Mouse (Mus musculus) cerebellum, postnatal 36 days (tissue): ENCODE data around the gene Shisa5.
A peak's percentile ranks its signal among the peaks of the same experiment; 100 is the strongest.

Source experiments
- DNase-seq, 2 experiments: peaks; one replicate each; pipeline ENCODE4 v3.0.0; 2021 to 2022; ENCODE audit warnings: mixed read lengths in 2 of 2

The Shisa5 gene

DNA sequence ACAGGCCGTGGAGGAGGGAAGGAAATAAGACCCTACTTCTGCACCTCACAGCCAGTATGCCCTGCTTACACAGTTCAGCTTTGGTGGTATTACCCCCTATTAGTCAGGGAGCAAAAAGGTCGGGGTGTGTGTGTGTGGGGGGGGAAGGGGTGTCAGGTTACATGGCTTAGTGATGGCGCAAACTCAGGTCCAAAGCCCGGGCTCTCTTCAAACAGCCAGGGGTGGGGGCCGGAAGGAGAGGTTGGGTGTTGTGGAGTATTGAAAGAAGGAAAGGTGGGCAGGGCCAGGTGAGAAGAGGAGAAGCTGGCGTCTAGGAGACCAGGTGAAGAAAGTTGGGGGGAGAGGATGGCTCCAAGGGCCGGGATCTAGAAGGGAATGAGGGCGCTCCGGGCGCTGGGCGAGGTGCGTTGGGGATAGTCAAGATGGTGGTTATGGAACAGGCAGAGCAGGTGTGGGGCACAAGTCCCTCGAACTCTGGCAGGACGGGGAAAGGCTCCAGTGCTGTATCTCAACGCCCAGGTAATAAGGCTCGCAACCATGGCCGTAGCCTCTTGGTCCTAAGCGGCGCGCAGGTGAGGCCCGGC lies 56.3 kb downstream of the Shisa5 start:
- no peak for DNase-seq

DNA sequence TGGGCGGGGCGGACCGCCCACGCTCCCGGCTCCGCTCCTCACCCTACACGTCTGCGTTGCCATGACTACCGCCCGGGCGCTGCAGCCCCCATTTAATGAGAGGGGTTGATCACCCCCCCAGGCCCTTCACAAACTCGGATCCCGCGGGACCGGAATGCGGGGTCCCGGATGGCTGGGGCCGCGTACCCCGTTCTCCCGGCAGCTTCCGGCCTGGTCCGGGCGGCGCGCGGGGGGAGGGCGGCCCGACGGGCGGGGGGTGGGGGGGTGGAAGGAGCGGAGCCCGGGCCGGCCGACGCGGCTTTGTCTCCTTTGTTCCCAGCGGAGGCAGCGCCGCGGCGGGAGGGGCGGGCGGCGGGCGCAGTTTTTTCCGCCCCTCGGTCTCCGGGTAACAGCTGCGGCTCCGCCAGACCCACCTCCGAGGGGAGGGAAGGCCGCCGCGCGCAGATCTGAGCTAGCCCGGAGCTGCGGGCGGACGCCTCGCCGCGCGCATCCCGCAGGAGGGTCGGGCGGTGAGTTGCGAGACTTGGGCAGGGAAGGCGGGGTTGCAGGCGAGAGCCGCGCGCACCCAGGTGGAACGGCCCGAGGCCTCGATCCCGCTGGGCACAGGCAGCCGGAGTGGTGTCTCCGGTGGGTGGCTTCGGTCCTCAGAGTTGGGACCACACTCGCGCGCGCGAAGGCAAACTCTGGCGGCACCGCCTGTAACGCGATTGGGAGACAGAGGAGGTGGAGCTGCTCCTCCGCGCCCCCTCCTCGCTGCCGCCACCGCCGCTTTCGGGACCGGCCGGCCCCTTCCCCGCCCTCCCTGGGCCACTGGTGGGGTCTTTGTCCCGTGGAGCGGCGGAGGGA lies 57.0 kb downstream of the Shisa5 start, which contains the start of gene Plxnb1:
Gene Plxnb1, plus strand, starts transcription at position 253 of the 846 bp plus-strand sequence.
- peak; percentile 38 to 53 for DNase-seq

DNA sequence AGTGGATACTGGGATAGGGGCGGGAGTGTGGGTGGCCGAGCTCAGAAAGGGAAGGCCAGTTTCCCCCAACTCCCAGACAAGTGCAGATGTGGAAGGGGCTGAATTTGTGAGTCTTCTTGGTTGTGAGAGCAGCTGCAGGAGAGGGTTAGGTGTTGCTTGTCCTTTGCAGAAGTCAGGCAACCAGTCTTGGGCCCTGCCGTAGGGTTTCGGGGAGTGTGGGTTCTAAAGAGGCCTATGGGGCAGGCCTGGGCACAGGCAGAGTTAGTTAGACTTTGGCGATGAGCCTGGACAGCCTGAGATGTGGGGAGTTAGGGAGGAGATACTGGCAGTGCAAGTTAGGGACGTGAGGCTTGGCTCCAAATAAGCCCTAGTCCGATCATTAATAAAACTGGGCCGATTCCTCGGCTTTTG lies 57.9 kb downstream of the Shisa5 start:
- DNase-seq: no peak

DNA sequence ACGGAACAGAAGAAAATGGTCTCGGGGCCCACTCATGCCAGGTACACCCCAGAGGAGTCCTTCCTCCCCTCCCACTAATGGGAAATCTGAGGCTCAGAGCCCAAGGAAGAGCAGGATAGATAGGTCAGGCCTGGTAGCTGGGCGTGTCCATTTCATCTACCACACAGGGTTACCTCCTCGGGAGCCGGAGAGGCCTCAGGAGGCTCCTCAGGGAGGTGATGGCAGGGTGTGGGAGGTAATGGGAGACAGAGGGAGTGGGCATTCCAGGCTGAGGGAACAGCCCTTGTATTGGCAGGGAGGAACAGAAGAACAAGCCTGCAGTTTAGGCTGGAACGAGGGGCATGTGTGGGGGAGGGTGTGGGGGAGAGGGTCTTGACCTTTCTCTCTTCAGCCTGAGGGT lies 58.5 kb downstream of the Shisa5 start:
- no peak for DNase-seq

DNA sequence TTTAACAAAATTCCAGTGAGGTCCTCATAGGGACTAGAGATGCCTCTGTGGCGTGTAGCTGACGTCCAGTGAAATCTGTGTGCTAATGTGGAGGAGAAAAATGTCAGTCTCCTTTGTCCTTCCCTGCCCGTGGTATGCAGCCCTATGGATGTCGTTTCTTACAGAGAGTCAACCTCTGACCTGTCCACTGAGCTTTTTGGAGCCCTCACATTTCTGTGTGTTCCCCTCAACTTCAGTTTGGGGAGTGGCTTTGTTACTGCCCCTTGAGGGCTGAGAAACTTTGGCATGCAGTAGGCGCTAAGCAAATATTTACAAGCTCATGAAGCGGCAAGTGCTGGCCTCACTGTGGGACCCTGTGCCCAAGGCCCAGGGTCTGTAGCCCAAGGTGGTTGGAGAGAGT lies 58.9 kb downstream of the Shisa5 start:
- DNase-seq: no peak

DNA sequence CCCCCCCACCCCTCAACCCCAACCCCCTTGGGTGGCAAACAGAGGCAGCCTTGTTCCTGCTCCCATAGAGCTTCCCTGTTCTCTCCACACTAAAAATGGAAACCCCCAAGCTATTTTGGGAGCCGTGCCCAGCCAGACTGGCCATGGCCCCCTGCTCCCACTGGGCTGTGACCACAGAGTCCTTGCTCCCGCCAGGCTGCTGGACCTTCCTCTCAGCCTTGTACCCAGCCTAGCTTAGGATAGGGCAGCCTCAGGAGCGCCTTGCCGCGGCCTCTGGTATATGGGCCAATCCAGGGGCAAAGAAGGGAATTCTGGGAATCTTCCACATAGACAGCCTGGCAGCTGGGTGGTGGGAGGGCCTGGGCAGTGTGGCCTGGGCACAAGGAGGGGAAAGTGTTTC lies 59.5 kb downstream of the Shisa5 start:
- peak in 1 of 2 experiments; percentile 34 for DNase-seq

DNA sequence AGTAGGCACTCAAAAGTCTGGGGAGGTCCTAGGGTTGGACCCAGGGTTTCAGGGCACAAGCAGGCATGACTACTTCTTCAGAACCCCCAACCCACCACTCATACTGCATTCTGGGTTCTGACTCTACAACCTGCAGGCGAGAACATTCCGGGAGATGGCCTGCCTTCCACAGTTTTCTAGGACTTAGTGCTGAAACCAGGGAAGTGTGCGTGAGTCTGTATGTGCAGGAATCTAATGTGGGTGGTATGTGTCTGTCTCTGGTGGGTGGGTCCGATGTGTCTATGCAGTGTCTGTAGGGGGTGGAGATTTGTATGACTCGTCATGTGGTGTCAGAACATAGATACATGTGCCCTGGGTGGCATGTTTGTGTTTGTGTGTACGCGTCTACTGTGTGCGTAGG lies 60.0 kb downstream of the Shisa5 start:
- no peak for DNase-seq

DNA sequence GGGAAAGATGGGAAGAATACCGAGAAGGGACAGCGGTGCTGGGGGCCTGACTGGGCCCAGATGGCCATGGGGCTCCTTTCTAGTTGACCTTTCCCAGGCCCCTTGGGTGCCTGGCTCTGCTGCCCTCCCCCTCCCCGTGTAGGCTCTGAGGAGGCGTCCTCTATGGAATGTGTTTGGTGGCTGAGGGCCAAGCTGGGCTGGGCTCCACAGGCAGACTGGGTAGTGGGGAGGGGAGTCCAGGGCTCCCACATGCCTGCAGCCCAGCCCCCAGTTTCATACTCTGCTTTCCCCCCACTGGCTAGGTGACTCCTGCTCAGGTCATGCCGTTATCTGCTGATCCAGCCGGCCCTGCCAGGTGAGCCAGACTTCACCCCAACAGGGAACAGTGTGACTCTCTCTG lies 60.6 kb downstream of the Shisa5 start:
- DNase-seq: no peak

DNA sequence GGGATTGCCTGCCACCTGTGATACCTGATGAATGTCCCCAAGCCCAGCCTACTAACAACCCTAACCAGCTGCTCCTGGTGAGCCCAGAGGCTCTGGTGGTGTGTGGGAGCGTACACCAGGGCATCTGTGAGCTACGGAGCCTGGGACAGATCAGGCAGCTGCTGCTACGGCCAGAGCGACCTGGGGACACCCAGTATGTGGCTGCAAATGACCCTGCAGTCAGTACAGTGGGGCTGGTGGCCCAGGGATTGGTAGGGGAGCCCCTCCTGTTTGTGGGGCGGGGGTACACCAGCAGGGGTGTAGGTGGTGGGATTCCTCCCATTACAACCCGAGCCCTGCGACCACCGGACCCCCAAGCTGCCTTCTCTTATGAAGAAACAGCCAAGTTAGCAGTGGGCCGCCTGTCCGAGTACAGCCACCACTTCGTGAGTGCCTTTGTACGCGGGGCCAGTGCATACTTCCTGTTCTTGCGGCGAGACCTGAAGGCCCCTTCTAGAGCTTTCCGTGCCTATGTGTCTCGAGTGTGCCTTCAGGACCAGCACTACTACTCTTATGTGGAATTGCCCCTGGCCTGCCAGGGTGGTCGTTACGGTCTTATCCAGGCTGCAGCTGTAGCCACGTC lies 62.1 kb downstream of the Shisa5 start:
- no peak for DNase-seq

DNA sequence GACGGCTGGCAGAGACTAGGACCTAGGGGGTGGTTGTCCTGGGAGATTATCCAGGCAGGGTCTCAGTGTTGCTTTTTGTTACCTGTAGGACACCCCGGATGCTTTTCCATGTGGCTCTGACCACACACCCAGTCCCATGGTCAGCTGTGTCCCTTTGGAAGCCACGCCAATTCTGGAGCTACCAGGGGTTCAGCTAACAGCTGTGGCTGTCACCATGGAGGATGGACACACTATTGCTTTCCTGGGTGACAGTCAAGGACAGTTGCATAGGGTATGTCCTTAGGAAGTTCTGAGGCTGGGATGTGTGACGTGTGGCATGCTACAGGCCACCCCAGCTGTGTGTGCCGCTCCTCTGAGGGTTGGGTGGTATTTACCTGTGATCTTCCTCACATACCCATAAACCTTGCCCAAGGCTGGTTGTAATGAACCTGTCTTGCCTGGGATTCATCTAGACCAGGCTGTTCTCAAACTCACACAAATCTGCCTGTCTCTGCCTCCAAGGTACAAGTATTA lies 63.6 kb downstream of the Shisa5 start:
- no peak for DNase-seq

DNA sequence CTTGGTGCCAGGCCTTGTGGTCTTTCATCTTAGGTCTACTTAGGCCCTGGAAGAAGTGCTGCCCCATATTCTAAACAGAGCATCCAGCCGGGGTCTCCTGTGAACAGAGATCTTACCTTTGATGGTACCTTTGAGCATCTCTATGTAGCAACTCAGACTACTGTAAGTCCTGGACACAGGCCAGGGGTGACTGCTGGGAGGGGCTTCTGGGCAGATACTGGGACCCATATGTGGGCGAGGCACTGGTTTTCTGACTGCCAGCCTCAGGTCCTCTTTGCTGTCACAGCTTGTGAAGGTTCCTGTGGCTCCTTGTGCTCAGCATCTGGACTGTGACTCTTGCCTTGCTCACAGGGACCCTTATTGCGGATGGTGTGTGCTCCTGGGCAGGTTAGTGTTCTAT lies 64.2 kb downstream of the Shisa5 start:
- no peak for DNase-seq

DNA sequence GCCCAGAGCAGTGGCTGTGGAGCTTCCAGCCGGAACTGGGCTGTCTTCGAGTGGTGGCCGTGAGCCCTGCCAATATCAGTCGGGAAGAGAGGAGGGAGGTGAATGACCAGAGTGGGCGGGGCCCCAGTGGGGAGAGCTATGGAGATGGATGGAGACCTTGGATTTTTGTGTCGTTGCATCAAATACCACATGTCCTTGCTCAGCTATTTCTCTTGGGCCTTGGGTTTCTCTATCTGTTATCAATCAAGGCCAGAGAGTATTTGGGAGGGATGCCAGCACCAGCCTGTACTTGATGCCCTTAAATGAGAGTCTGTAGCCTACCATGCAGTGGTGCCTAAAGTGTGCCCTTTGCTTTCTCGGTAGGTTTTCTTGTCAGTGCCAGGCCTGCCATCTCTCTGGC lies 64.9 kb downstream of the Shisa5 start:
- DNase-seq: no peak

DNA sequence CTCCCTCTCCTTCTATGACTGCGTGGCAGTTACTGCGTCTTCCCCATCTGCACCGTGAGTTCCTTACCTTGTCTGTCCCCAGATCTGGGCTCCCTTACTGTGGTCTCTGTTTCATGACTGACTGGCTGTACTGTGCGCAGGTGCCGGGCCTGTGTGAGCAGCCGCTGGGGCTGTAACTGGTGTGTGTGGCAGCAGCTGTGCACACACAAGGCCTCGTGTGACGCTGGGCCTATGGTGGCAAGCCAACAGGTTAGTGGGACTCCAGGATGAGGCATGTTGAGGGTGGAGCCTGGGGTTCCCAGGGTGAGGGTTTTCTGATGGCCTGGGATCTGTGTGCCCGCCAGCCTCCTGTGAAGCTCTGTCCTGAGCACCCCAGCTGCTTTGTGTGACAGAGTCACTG lies 65.7 kb downstream of the Shisa5 start:
- no peak for DNase-seq

DNA sequence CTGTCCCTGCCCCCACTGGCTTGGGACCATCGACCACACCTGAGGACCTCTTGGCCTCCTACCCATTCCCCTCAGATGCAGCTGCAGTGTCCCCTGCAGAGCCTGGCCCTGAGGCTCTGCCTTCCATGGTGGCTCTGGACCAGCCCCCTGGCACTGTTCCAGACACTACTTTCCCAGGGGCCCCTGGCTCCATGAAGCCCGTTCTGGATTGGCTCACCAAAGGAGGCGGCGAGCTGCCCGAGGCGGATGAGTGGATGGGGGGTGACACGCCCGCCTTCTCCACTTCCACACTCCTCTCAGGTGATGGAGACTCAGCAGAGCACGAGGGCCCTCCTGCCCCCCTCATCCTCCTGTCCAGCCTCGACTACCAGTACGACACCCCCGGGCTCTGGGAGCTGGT lies 66.6 kb downstream of the Shisa5 start:
- no peak for DNase-seq

DNA sequence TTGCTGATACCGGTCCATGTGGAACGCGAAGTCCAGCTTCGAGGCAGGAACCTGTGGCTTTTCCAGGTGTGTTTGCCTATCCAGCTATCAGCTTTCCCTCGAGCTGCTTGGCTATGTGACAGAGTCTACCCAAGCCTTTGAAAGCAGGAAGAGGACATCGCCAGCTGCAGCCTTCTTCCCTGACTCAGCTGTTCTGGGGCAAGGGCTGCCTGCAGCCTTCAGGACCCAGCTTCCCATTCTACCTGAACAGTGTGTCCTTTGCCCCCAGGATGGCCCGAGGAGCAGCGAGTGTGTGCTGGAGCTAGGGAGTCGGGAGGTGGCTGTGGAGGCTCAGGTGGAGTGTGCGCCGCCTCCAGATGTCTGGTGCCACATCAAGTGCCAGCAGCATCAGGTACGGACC lies 67.3 kb downstream of the Shisa5 start:
- DNase-seq: no peak

DNA sequence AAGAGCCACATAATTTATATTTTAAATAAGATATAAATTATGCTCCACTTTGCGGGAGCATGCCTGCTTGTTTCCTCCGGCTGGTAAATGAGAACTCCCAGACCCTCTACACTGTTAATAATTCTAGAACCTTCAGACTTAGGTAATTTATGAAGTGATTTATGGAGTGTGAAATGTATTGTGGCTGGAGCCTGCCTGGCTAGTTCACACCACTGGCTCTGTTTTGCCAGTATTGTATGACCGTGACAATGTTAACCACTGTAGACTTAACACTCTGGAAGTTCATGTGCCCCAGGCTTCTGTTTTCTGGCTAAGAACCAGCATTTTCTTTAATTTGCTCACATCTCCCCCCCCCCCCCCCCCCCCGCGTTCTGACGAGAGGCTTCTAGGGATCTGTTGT lies 69.0 kb downstream of the Shisa5 start:
- no peak for DNase-seq
